Mouse (Mus musculus) monocyte, adult 5-6 weeks (primary cell): ENCODE results near the gene Pbx1. TPM values are rescaled to one million over a fixed set of nuclear protein-coding genes. Genes with fewer than 3 reads are reported as not detected.
A peak's percentile ranks its signal among the peaks of the same experiment; 100 is the strongest.

Source experiments
- ATAC-seq: fragments of 153-309, 156-312 bp; replicated peaks from 2 replicates; pipeline ENCODE4 v1.8.0; 2017; ENCODE audit warnings: mild to moderate bottlenecking; ENCODE audit not compliant: low TSS enrichment, insufficient number of reproducible peaks, severe bottlenecking, poor library complexity, low FRiP score
- total RNA-seq: library from RNA; stranded (forward); fragments of 200-1000, 200-491, 200-594 nt; gene quantifications from 3 replicates; pipeline ENCODE4 v1.2.3, GENCODE M21; 2017

Pbx1 gene
- total RNA-seq, 1 experiment from 2014 or later = 5.4 TPM

- ATAC-seq = no peak
Observed at GRCm38 (mm10) chr1:168288891-168289545, 143.1 kb downstream of the Pbx1 start.

- no peak for ATAC-seq
Observed at GRCm38 (mm10) chr1:168287843-168288591, 144.1 kb downstream of the Pbx1 start.

- no peak for ATAC-seq
Observed at GRCm38 (mm10) chr1:168286862-168287650, 145.0 kb downstream of the Pbx1 start.

GRCm38 (mm10) chr1:168284566-168285141, 147.4 kb downstream of the Pbx1 start:
- no peak for ATAC-seq

GRCm38 (mm10) chr1:168283841-168284565, 148.1 kb downstream of the Pbx1 start:
- 0 out of 2 replicates have a peak, but pooled peaks have one; percentile 5 for ATAC-seq

- no peak for ATAC-seq
Observed at GRCm38 (mm10) chr1:168283421-168283820, 148.6 kb downstream of the Pbx1 start.

- ATAC-seq = no peak
Observed at GRCm38 (mm10) chr1:168275678-168276077, 156.4 kb downstream of the Pbx1 start.

GRCm38 (mm10) chr1:168274296-168274695, 157.8 kb downstream of the Pbx1 start:
- ATAC-seq = no peak

GRCm38 (mm10) chr1:168272091-168272490, 160.0 kb downstream of the Pbx1 start:
- ATAC-seq = no peak

GRCm38 (mm10) chr1:168271207-168271606, 160.9 kb downstream of the Pbx1 start:
- ATAC-seq = no peak

- ATAC-seq = no peak
Observed at GRCm38 (mm10) chr1:168268751-168269623, 163.1 kb downstream of the Pbx1 start.

- ATAC-seq = no peak
Observed at GRCm38 (mm10) chr1:168268224-168268623, 163.8 kb downstream of the Pbx1 start.

- no peak for ATAC-seq
Observed at GRCm38 (mm10) chr1:168265594-168266390, 166.3 kb downstream of the Pbx1 start.

GRCm38 (mm10) chr1:168265090-168265489, 167.0 kb downstream of the Pbx1 start:
- no peak for ATAC-seq

GRCm38 (mm10) chr1:168260391-168260790, 171.7 kb downstream of the Pbx1 start:
- no peak for ATAC-seq

GRCm38 (mm10) chr1:168258856-168259255, 173.2 kb downstream of the Pbx1 start:
- ATAC-seq = no peak

- ATAC-seq = no peak
Observed at GRCm38 (mm10) chr1:168255347-168255908, 176.6 kb downstream of the Pbx1 start.
